Mouse (Mus musculus) CH12F3 (cell line): ENCODE data around the gene Dusp15.

ENCODE experiments used
- in situ Hi-C: fragments of 300-500 bp; cut with MboI; formaldehyde crosslinking; loops from 2 replicates; pipeline ENCODE4 v1.14.3; 2020; ENCODE audit warnings: low sequenced_read_pairs

Dusp15 gene

DNA sequence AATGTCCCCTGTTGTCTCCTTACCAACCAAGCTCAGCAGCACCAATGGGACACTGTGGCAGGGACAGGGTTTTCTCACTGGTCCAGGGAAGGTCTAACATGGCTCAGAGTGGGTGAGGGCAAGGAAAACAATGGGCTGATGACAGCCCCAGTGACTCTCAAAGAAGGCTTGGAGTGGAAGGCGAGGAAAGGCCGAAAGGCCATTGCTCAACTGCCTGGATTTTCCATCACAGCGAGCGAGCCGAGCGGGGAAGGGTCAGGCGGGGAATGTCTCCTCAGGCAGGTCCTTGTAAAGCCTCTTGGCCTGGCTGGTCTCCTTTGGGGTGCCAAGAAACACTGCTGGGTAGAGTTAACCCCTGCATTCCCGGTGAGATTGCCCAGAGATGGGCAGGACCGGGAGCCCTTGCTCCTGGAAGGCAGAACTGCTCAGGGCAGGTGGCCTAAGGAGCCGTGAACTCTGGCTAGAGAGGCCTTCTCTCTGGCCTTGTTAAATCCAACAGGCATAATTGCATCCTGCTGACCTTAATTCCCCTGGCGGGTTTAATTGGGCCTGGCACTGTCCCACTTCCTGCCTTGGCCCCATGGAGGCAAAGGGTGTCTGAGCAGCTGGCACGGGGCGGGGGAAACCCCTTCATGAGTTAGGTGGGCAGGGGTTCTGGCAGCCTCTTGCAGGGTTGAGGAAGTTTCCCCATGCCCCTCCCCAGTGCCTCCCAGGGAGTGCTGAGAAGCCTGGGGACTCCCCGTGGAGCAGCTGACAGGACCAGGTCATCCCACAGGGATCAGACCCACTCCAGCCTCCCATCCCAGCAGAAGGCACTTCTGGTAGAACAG lies 44.2 kb downstream of the Dusp15 start:
- in situ Hi-C loops: loop anchor here (25.0 kb wide), 1 partner anchor 505 kb away; no protein-coding TSS in a partner anchor

DNA sequence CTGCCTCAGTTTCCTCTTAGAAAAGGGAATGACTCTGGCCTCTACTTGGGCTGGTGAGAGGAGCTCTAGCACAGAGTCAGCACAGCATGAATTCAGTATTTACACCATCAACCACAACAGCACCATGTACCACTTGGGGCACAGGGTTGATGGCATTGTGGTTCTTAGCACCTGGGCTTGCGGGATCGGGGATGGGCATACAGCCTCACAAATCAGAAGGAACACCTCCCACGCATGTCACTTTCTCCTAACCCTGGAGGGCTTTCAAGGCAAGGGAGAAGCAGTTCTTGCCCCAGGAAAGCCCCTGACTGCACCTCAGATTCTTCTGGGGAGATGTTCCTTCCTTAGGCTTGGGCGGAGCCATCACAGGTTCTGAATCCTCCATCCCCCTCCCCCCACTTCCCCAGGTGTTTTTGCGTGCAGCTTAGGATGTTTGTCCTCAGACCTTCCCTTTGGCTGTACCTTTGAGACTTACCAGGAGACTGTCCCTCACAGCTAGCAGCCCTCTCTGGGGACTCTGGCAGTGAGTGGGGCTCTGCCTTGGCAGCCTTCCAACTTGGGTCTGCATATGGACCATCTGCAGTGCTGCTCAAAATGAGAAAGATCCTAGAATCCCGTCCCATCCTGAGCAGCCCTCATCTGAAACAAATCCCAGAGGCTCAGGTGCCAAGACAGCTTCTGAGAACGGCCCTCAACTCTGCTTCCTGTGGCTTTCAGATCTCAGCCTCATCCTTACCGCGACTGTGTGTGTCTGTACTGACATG lies 45.0 kb downstream of the Dusp15 start:
- in situ Hi-C loops: loop anchor here (25.0 kb wide), 1 partner anchor 506 kb away; no protein-coding TSS in a partner anchor

DNA sequence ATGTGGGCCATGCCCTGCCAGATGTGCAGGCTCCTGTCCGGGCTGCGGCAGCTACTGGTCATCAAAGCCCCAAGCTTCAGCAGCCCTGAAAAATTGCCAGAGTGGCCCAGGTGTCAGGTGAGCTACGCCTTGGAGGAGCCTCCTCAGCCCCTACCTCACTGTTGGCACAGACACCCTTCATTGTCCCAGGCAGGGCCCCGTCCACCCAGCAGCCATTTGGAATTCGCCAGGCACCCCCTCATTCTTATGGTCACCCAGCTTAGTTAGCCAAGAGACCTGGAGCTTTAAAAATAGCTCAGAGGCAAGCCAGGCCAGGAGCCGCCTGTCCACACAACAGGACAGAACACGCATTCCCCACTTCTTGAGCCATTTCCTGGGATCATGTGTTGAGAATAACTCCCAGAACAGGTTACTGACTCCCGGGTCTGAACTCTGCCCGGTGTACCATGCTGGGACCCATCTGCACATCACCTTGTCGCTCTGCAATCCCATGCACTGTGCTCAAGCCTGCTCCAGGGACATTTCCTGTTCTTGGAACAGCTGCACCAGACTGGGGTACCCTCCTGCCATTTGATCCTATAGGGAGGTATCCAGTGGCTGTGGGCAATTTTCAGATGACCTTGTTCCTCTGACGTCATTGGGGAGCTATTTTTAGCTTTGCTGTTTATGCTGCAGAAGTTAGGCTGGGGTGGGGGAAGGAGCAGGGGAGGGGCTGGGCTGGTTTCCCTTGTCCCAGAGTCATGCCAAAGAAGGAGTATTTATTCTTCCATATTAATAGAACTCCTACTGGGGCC lies 46.3 kb downstream of the Dusp15 start:
- in situ Hi-C loops: loop anchor here (25.0 kb wide), 1 partner anchor 507 kb away; no protein-coding TSS in a partner anchor

DNA sequence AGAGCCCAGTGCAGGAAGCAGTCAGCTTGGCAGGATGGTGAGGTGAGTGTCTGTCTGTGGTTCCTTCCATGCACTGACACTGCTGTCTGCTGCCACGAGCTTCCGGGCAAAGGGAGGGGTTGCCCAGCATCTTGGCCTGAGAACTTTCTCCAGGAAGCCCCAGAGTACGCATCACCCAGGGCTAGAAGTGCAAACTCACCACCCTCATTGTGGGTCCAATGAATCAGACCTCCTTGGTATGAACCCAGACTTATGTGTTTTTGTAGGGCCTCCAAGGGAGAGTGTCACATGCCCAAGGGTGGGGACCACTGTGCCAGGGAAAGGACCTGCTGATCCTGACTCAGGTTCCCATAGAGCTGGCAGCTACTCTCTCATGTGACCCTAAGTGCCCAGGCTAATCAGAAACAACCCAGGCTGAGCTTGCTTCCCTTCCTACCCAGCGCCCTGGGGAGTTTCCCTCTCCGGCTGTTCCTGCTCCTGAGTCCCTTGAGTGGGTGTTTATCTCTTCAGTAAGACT lies 47.3 kb downstream of the Dusp15 start:
- in situ Hi-C loops: loop anchor here (25.0 kb wide), 1 partner anchor 508 kb away; no protein-coding TSS in a partner anchor

DNA sequence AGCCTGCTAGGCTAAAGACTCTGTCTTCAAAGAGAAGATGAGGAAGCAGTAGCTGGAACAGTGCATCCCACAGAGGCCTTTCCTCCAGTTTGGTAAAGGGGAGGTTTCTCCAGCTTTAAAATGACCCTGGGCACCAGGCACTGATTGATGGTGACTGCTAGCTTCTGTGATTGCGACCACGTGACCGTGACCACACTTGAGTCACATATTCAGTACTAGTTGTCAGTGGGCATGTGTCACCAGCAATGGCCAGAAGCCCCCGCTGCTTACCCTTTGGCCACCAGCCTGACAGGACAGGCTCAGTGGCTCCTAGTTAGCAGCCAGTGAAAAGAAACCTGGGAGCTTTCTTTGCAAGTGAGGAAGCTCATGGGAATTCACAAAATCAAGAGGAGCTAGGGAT lies 47.9 kb downstream of the Dusp15 start:
- in situ Hi-C loops: loop anchor here (25.0 kb wide), 1 partner anchor 509 kb away; no protein-coding TSS in a partner anchor

DNA sequence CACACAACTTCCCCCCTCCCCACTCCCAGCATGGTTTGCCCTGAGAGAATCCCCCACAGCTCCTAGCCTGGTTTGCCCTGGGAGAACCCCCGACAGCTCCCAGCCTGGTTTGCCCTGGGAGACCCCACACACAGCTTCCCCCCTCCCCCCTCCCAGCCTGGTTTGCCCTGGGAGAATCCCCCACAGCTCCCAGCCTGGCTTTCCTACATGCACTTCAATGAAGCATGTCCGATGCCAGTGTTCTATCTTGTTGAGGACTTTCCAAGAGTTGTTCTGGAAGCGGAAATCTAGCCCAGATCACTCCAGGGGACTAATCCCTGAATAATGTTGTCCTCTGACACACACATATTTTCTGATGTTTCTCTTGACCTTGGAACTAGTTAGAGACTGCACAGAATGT lies 48.8 kb downstream of the Dusp15 start:
- in situ Hi-C loops: loop anchor here (25.0 kb wide), 1 partner anchor 510 kb away; no protein-coding TSS in a partner anchor

DNA sequence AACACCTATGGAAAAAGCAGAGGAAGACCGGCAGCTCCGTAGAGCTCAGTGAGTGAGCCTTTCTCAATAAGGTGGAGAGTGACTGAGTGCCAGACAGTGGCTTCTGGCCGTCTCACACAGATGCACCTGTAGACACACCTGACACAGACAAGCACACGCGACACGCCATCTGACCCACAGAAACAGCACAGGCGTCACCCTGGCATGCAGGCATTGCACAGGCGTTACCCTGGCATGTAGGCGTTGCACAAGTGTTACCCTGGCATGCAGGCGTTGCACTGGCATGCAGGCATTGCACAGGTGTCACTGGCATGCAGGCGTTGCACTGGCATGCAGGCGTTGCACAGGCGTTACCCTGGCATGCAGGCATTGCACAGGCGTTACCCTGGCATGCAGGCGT lies 50.2 kb downstream of the Dusp15 start:
- in situ Hi-C loops: loop anchor here (25.0 kb wide), 1 partner anchor 511 kb away; no protein-coding TSS in a partner anchor

DNA sequence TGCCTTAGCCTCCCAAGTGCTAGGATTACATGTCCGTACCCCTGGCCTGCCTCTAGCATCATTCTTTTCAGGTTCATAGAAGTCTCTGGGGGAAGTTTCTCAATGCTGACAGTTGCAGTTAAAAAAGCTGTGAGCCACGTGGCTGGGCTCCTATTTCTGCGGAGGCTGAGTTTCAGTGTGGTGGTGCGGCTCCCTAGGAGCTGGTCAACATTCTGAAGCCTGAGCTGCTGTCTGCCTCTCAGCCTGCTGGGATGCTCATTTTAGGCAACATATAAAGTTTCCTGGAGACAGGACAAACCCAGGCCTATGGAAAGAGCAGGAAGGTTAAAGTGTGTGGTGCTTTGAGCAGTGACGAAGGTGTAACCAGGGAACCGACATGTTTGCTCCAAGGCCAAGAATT lies 52.5 kb downstream of the Dusp15 start:
- in situ Hi-C loops: no loop called here

DNA sequence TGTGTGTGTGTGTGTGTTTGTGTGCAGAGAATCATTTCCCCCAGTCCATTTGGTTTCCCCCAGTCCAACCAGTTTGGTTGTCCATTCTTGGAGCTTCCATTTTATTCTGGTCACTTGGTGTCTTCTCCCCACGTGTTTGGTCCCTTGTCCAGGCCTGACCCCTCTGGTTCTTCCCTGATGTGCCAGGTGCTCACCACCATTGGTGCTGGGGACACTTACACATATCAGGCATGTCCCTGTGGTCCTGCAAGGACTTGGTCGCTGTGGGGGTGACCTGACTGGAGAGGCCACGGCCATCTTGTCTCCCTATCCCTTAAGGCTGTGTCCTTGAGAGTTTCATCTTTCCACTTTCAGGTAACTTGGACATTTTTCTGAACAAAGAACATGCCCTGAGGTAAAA lies 54.6 kb downstream of the Dusp15 start:
- in situ Hi-C loops: no loop called here

DNA sequence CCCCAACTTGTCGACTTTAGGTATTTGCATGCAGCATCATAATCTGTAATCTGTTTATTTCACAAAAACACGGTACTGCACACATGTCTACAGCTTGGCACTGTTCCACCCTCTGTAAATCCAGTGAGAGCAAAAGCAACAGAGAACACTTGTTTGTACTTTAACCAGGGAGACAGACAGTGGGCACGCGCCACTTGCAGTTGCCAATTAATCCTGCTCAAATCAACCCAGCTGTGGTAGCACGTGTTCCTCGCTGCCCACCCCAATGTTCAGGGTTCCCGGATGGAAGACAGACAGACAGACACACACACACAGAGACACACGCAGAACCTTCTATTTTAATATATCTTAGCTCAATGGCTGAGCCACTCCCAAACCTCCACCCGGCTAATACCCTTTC lies 55.7 kb downstream of the Dusp15 start:
- in situ Hi-C loops: no loop called here
